Mouse (Mus musculus): ENCODE results near the gene Rerg. TPM values are rescaled to one million over a fixed set of nuclear protein-coding genes. Genes with fewer than 3 reads are reported as not detected.
A peak's percentile ranks its signal among the peaks of the same experiment; 100 is the strongest.

The Rerg gene
- polyA plus RNA-seq, 1 experiment from 2014 or later: 24.9 TPM

GRCm38 (mm10) chr6:137126224-137126623 is 44.1 kb downstream of the Rerg start:
- H3K4me1 ChIP-seq (replicated peaks; ENCODE audit: control insufficient read depth, insufficient read depth, low read length): peaks cover 19% of the 10 kb centered on the region
- no peaks in the 10 kb centered on the region for H3K9me3 ChIP-seq (ENCODE audit: control insufficient read depth, low read length)
- peak overlapping the region; percentile 70 for H3K27ac ChIP-seq (ENCODE audit: low read length)
- H3K4me3 ChIP-seq (ENCODE audit: low read length): no peak overlapping the region
- WGBS: 11% methylated on average over 2 of the region's 2 CpGs
- no peaks in the 10 kb centered on the region for H3K36me3 ChIP-seq (ENCODE audit: control insufficient read depth, insufficient read depth, low read length)
- no peaks in the 10 kb centered on the region for H3K27me3 ChIP-seq (ENCODE audit: control insufficient read depth, insufficient read depth, low read depth, low read length)
- no peak overlapping the region for H3K9ac ChIP-seq (ENCODE audit: low read length)
- ATAC-seq (ENCODE audit: low read depth): peak; percentile 94
- H3K4me2 ChIP-seq (ENCODE audit: low read depth, low read length): no peak overlapping the region

GRCm38 (mm10) chr6:137125433-137125832 is 44.9 kb downstream of the Rerg start:
- Histone ChIP-seq H3K9me3 (ENCODE audit: control insufficient read depth, low read length) (no peaks in the 10 kb centered on the region), H3K9ac (ENCODE audit: low read length) (no peak overlapping the region), H3K27me3 (ENCODE audit: control insufficient read depth, insufficient read depth, low read depth, low read length) (no peaks in the 10 kb centered on the region), H3K36me3 (ENCODE audit: control insufficient read depth, insufficient read depth, low read length) (0 out of 2 replicates have a peak, but pooled peaks cover 2% of the 10 kb centered on the region), H3K4me1 (replicated peaks; ENCODE audit: control insufficient read depth, insufficient read depth, low read length) (peaks cover 19% of the 10 kb centered on the region), H3K27ac (ENCODE audit: low read length) (no peak overlapping the region), H3K4me2 (ENCODE audit: low read depth, low read length) (no peak overlapping the region), H3K4me3 (ENCODE audit: low read length) (no peak overlapping the region)
- no peak for ATAC-seq (ENCODE audit: low read depth)
- WGBS: 74% methylated on average over 9 of the region's 9 CpGs

GRCm38 (mm10) chr6:137125006-137125405 is 45.3 kb downstream of the Rerg start:
- Histone ChIP-seq H3K4me1 (replicated peaks; ENCODE audit: control insufficient read depth, insufficient read depth, low read length) (peaks cover 19% of the 10 kb centered on the region), H3K4me2 (ENCODE audit: low read depth, low read length) (no peak overlapping the region), H3K27ac (ENCODE audit: low read length) (no peak overlapping the region), H3K36me3 (ENCODE audit: control insufficient read depth, insufficient read depth, low read length) (0 out of 2 replicates have a peak, but pooled peaks cover 2% of the 10 kb centered on the region), H3K27me3 (ENCODE audit: control insufficient read depth, insufficient read depth, low read depth, low read length) (no peaks in the 10 kb centered on the region), H3K4me3 (ENCODE audit: low read length) (no peak overlapping the region), H3K9ac (ENCODE audit: low read length) (no peak overlapping the region), H3K9me3 (ENCODE audit: control insufficient read depth, low read length) (no peaks in the 10 kb centered on the region)
- WGBS: 53% methylated on average over 3 of the region's 3 CpGs
- no peak for ATAC-seq (ENCODE audit: low read depth)

- H3K27ac ChIP-seq (ENCODE audit: low read length): no peak overlapping the region
- H3K36me3 ChIP-seq (ENCODE audit: control insufficient read depth, insufficient read depth, low read length): 0 out of 2 replicates have a peak, but pooled peaks cover 2% of the 10 kb centered on the region
- no peak overlapping the region for H3K4me3 ChIP-seq (ENCODE audit: low read length)
- no peak overlapping the region for H3K9ac ChIP-seq (ENCODE audit: low read length)
- H3K4me1 ChIP-seq (replicated peaks; ENCODE audit: control insufficient read depth, insufficient read depth, low read length): peaks cover 6% of the 10 kb centered on the region
- WGBS: 63% methylated on average over 1 of the region's 1 CpGs
- H3K27me3 ChIP-seq (ENCODE audit: control insufficient read depth, insufficient read depth, low read depth, low read length): no peaks in the 10 kb centered on the region
- no peaks in the 10 kb centered on the region for H3K9me3 ChIP-seq (ENCODE audit: control insufficient read depth, low read length)
- no peak overlapping the region for H3K4me2 ChIP-seq (ENCODE audit: low read depth, low read length)
- ATAC-seq (ENCODE audit: low read depth): no peak
These were observed 53.3 kb downstream of the Rerg start for GRCm38 (mm10) chr6:137116849-137117473.

- ATAC-seq (ENCODE audit: low read depth): no peak
- Histone ChIP-seq H3K4me1 (replicated peaks; ENCODE audit: control insufficient read depth, insufficient read depth, low read length) (peaks cover 25% of the 10 kb centered on the region), H3K27ac (ENCODE audit: low read length) (no peak overlapping the region), H3K4me3 (ENCODE audit: low read length) (no peak overlapping the region), H3K36me3 (ENCODE audit: control insufficient read depth, insufficient read depth, low read length) (no peaks in the 10 kb centered on the region), H3K9ac (ENCODE audit: low read length) (no peak overlapping the region), H3K4me2 (ENCODE audit: low read depth, low read length) (no peak overlapping the region), H3K27me3 (ENCODE audit: control insufficient read depth, insufficient read depth, low read depth, low read length) (no peaks in the 10 kb centered on the region), H3K9me3 (ENCODE audit: control insufficient read depth, low read length) (no peaks in the 10 kb centered on the region)
- 74% methylated on average over 7 of the region's 7 CpGs for WGBS
These were observed 55.4 kb downstream of the Rerg start for GRCm38 (mm10) chr6:137114859-137115258.

GRCm38 (mm10) chr6:137111266-137111813 is 59.0 kb downstream of the Rerg start:
- H3K4me2 ChIP-seq (ENCODE audit: low read depth, low read length): peak overlapping the region; percentile 39
- no peak for ATAC-seq (ENCODE audit: low read depth)
- no peaks in the 10 kb centered on the region for H3K36me3 ChIP-seq (ENCODE audit: control insufficient read depth, insufficient read depth, low read length)
- H3K9me3 ChIP-seq (ENCODE audit: control insufficient read depth, low read length): no peaks in the 10 kb centered on the region
- 59% methylated on average over 9 of the region's 9 CpGs for WGBS
- H3K27ac ChIP-seq (ENCODE audit: low read length): peak overlapping the region; percentile 93
- H3K4me1 ChIP-seq (replicated peaks; ENCODE audit: control insufficient read depth, insufficient read depth, low read length): peaks cover 24% of the 10 kb centered on the region
- no peaks in the 10 kb centered on the region for H3K27me3 ChIP-seq (ENCODE audit: control insufficient read depth, insufficient read depth, low read depth, low read length)
- H3K9ac ChIP-seq (ENCODE audit: low read length): peak overlapping the region; percentile 17; the same call in 1 of the 2 replicates
- H3K4me3 ChIP-seq (ENCODE audit: low read length): no peak overlapping the region

- ATAC-seq (ENCODE audit: low read depth): peak; percentile 76
- Histone ChIP-seq H3K9me3 (ENCODE audit: control insufficient read depth, low read length) (no peaks in the 10 kb centered on the region), H3K27ac (ENCODE audit: low read length) (peak overlapping the region; percentile 93), H3K36me3 (ENCODE audit: control insufficient read depth, insufficient read depth, low read length) (no peaks in the 10 kb centered on the region), H3K4me1 (replicated peaks; ENCODE audit: control insufficient read depth, insufficient read depth, low read length) (peaks cover 24% of the 10 kb centered on the region), H3K27me3 (ENCODE audit: control insufficient read depth, insufficient read depth, low read depth, low read length) (no peaks in the 10 kb centered on the region), H3K4me2 (ENCODE audit: low read depth, low read length) (peak overlapping the region; percentile 39), H3K9ac (ENCODE audit: low read length) (peak overlapping the region; percentile 17; the same call in 1 of the 2 replicates), H3K4me3 (ENCODE audit: low read length) (no peak overlapping the region)
- WGBS: 53% methylated on average over 6 of the region's 6 CpGs
These were observed 59.5 kb downstream of the Rerg start for GRCm38 (mm10) chr6:137110778-137111174.

- H3K9ac ChIP-seq (ENCODE audit: low read length): 0 out of 2 replicates have a peak overlapping the region, but pooled peaks have one; percentile 4
- peak overlapping the region; percentile 39 for H3K4me2 ChIP-seq (ENCODE audit: low read depth, low read length)
These were observed 60.2 kb downstream of the Rerg start for GRCm38 (mm10) chr6:137109811-137110777.

GRCm38 (mm10) chr6:137105285-137105684 is 65.0 kb downstream of the Rerg start:
- peaks cover 22% of the 10 kb centered on the region for H3K4me1 ChIP-seq (replicated peaks; ENCODE audit: control insufficient read depth, insufficient read depth, low read length)
- no peaks in the 10 kb centered on the region for H3K36me3 ChIP-seq (ENCODE audit: control insufficient read depth, insufficient read depth, low read length)
- ATAC-seq (ENCODE audit: low read depth): peak; percentile 56
- no peak overlapping the region for H3K9ac ChIP-seq (ENCODE audit: low read length)
- no peaks in the 10 kb centered on the region for H3K9me3 ChIP-seq (ENCODE audit: control insufficient read depth, low read length)
- H3K27ac ChIP-seq (ENCODE audit: low read length): peak overlapping the region; percentile 62
- no peaks in the 10 kb centered on the region for H3K27me3 ChIP-seq (ENCODE audit: control insufficient read depth, insufficient read depth, low read depth, low read length)
- no peak overlapping the region for H3K4me3 ChIP-seq (ENCODE audit: low read length)
- 36% methylated on average over 4 of the region's 4 CpGs for WGBS
- H3K4me2 ChIP-seq (ENCODE audit: low read depth, low read length): no peak overlapping the region

More at GRCm38 (mm10) chr6:137109811-137110777, 60.2 kb downstream of the Rerg start:
- Histone ChIP-seq H3K4me3 (ENCODE audit: low read length) (peak overlapping the region; percentile 20; the same call in 1 of the 2 replicates), H3K9me3 (ENCODE audit: control insufficient read depth, low read length) (no peaks in the 10 kb centered on the region), H3K4me1 (replicated peaks; ENCODE audit: control insufficient read depth, insufficient read depth, low read length) (peaks cover 24% of the 10 kb centered on the region), H3K27ac (ENCODE audit: low read length) (peak overlapping the region; percentile 93), H3K36me3 (ENCODE audit: control insufficient read depth, insufficient read depth, low read length) (no peaks in the 10 kb centered on the region), H3K27me3 (ENCODE audit: control insufficient read depth, insufficient read depth, low read depth, low read length) (no peaks in the 10 kb centered on the region)
- WGBS: 33% methylated on average over 20 of the region's 20 CpGs
- ATAC-seq (ENCODE audit: low read depth): peak; percentile 85

Measured in lung, embryonic 16.5 days (tissue).